Mouse (Mus musculus) limb, embryonic 11.5 days (tissue): ENCODE measurements around the gene Hspa1b. TPM values are rescaled to one million over a fixed set of nuclear protein-coding genes. Genes with fewer than 3 reads are reported as not detected.

Experiments used
- ATAC-seq: fragments of 200-750 bp; cut with Nextera tagmentation; 2 replicates; pipeline ENCODE4 v1.8.0; 2017; ENCODE audit warnings: low read depth; ENCODE audit not compliant: insufficient number of reproducible peaks, low FRiP score, low TSS enrichment
- DNase-seq: peaks from one replicate; pipeline ENCODE4 v3.0.0-alpha.2; 2015; ENCODE audit warnings: low spot score
- H3K27ac ChIP-seq: fragments of 300-500 bp; sonication (generic); replicated peaks from 2 replicates; pipeline ENCODE4 v1.5.1; 2014; ENCODE audit warnings: low read depth, mild to moderate bottlenecking, low read length
- H3K27me3 ChIP-seq: fragments of 300-500 bp; sonication (generic); 2 replicates; pipeline ENCODE4 v1.6.1; 2014; ENCODE audit warnings: mild to moderate bottlenecking, low read length, mixed read lengths; ENCODE audit not compliant: control insufficient read depth, insufficient read depth
- H3K36me3 ChIP-seq: fragments of 300-500 bp; sonication (generic); 2 replicates; pipeline ENCODE4 v1.6.1; 2014; ENCODE audit warnings: mild to moderate bottlenecking, low read length, moderate library complexity, mixed read lengths; ENCODE audit not compliant: control insufficient read depth, insufficient read depth
- H3K4me1 ChIP-seq: fragments of 300-500 bp; sonication (generic); 2 replicates; pipeline ENCODE4 v1.6.1; 2014; ENCODE audit warnings: low read length, mixed read lengths; ENCODE audit not compliant: control insufficient read depth, insufficient read depth
- H3K4me2 ChIP-seq: fragments of 300-500 bp; sonication (generic); 2 replicates; pipeline ENCODE4 v1.6.1; 2014; ENCODE audit warnings: low read depth, mild to moderate bottlenecking, moderate library complexity; ENCODE audit not compliant: severe bottlenecking
- H3K4me3 ChIP-seq: fragments of 300-500 bp; sonication (generic); 2 replicates; pipeline ENCODE4 v1.5.1; 2014; ENCODE audit warnings: low read depth, low read length
- H3K9ac ChIP-seq: fragments of 300-500 bp; sonication (generic); 2 replicates; pipeline ENCODE4 v1.6.1; 2014; ENCODE audit warnings: mild to moderate bottlenecking, low read length
- H3K9me3 ChIP-seq: fragments of 300-500 bp; sonication (generic); 2 replicates; pipeline ENCODE4 v1.6.1; 2016; ENCODE audit warnings: low read length; ENCODE audit not compliant: control insufficient read depth
- WGBS: fragments of 180-500 bp; shearing (Covaris S2); extraction: QIAGEN DNeasy Blood & Tissue Kit; methylation state at CpG from one replicate; pipeline ENCODE4 v1.1.7; 2014; 5-methylcytosine and 5-hydroxymethylcytosine counted together
- polyA plus RNA-seq: library from polyadenylated mRNA; unstranded; fragments of >200 nt; fragmentation: Nextera tagmentation; extraction: Ambion mirVana; gene quantifications from 2 replicates; pipeline ENCODE4 v1.2.1, GENCODE M21; 2014

Hspa1b gene
- polyA plus RNA-seq, 1 experiment from 2014 or later = 0.43 TPM

- H3K27me3 ChIP-seq = peaks cover 5% of the 10 kb centered on the region; the same call in 1 of the 2 replicates
- H3K9me3 ChIP-seq = no peaks in the 10 kb centered on the region
- H3K4me2 ChIP-seq = no peak overlapping the region
- peaks cover 3% of the 10 kb centered on the region; the same call in 1 of the 2 replicates for H3K4me1 ChIP-seq
- H3K27ac ChIP-seq = no peak overlapping the region
- H3K4me3 ChIP-seq = no peak overlapping the region
- H3K9ac ChIP-seq = no peak overlapping the region
- peaks cover 11% of the 10 kb centered on the region; the same call in 1 of the 2 replicates for H3K36me3 ChIP-seq
- WGBS = 59% methylated on average over 4 of the region's 4 CpGs
- ATAC-seq (no peak), DNase-seq (no peak)
Observed at GRCm38 (mm10) chr17:34954831-34955230, 4.2 kb downstream of the Hspa1b start.

- no peaks in the 10 kb centered on the region for H3K9me3 ChIP-seq
- H3K4me1 ChIP-seq = no peaks in the 10 kb centered on the region
- WGBS = 93% methylated on average over 4 of the region's 4 CpGs
- H3K4me3 ChIP-seq = no peak overlapping the region
- H3K27me3 ChIP-seq = peaks cover 5% of the 10 kb centered on the region; the same call in 1 of the 2 replicates
- no peak overlapping the region for H3K27ac ChIP-seq
- DNase-seq (no peak), ATAC-seq (no peak)
- peaks cover 14% of the 10 kb centered on the region; the same call in 1 of the 2 replicates for H3K36me3 ChIP-seq
- no peak overlapping the region for H3K9ac ChIP-seq
- no peak overlapping the region for H3K4me2 ChIP-seq
Observed at GRCm38 (mm10) chr17:34953904-34954303, 5.1 kb downstream of the Hspa1b start.

- no peak overlapping the region for H3K27ac ChIP-seq
Observed at GRCm38 (mm10) chr17:34953258-34953657, 5.8 kb downstream of the Hspa1b start.

GRCm38 (mm10) chr17:34952378-34953040 is 6.5 kb downstream of the Hspa1b start:
- H3K9me3 ChIP-seq = no peaks in the 10 kb centered on the region
- peaks cover 5% of the 10 kb centered on the region; the same call in 1 of the 2 replicates for H3K27me3 ChIP-seq
- H3K36me3 ChIP-seq = peaks cover 14% of the 10 kb centered on the region; the same call in 1 of the 2 replicates
- no peaks in the 10 kb centered on the region for H3K4me1 ChIP-seq
- ATAC-seq = peak; percentile 80
- peak overlapping the region; percentile 98 for H3K9ac ChIP-seq
- peak overlapping the region; percentile 88 for H3K4me3 ChIP-seq
- H3K4me2 ChIP-seq = peak overlapping the region; percentile 87
- DNase-seq = peak; percentile 92
- peak overlapping the region; percentile 87 for H3K27ac ChIP-seq
- under 1% methylated on average over 23 of the region's 23 CpGs for WGBS

More at GRCm38 (mm10) chr17:34953258-34953657, 5.8 kb downstream of the Hspa1b start:
- peaks cover 5% of the 10 kb centered on the region; the same call in 1 of the 2 replicates for H3K27me3 ChIP-seq
- H3K4me1 ChIP-seq = no peaks in the 10 kb centered on the region
- no peak overlapping the region for H3K4me2 ChIP-seq
- WGBS = 91% methylated on average over 3 of the region's 3 CpGs
- ATAC-seq = no peak
- peak overlapping the region; percentile 88; the same call in 1 of the 2 replicates for H3K4me3 ChIP-seq
- no peak overlapping the region for H3K9ac ChIP-seq
- H3K36me3 ChIP-seq = peaks cover 14% of the 10 kb centered on the region; the same call in 1 of the 2 replicates
- no peaks in the 10 kb centered on the region for H3K9me3 ChIP-seq
- no peak for DNase-seq

GRCm38 (mm10) chr17:34951636-34952377 is 7.2 kb downstream of the Hspa1b start:
- Histone ChIP-seq H3K4me3 (peak overlapping the region; percentile 88), H3K27ac (peak overlapping the region; percentile 87), H3K9ac (peak overlapping the region; percentile 98), H3K27me3 (peaks cover 3% of the 10 kb centered on the region; the same call in 1 of the 2 replicates), H3K4me1 (no peaks in the 10 kb centered on the region), H3K9me3 (no peaks in the 10 kb centered on the region), H3K36me3 (peaks cover 14% of the 10 kb centered on the region; the same call in 1 of the 2 replicates), H3K4me2 (peak overlapping the region; percentile 87)
- DNase-seq (no peak), ATAC-seq (no peak; the same call in 1 of the 2 replicates)
- WGBS = 0% methylated on average over 29 of the region's 29 CpGs

GRCm38 (mm10) chr17:34950514-34951455 is 8.3 kb downstream of the Hspa1b start:
- no peak for ATAC-seq
- 19% methylated on average over 10 of the region's 10 CpGs for WGBS
- no peaks in the 10 kb centered on the region for H3K4me1 ChIP-seq
- H3K9ac ChIP-seq = peak overlapping the region; percentile 98
- peak overlapping the region; percentile 87 for H3K27ac ChIP-seq
- H3K4me2 ChIP-seq = peak overlapping the region; percentile 87
- H3K9me3 ChIP-seq = no peaks in the 10 kb centered on the region
- no peaks in the 10 kb centered on the region; the same call in 1 of the 2 replicates for H3K27me3 ChIP-seq
- H3K36me3 ChIP-seq = peaks cover 14% of the 10 kb centered on the region; the same call in 1 of the 2 replicates
- H3K4me3 ChIP-seq = peak overlapping the region; percentile 88
- DNase-seq = peak; percentile 27

GRCm38 (mm10) chr17:34949553-34949969 is 9.5 kb downstream of the Hspa1b start:
- 0 out of 2 replicates have a peak overlapping the region, but pooled peaks have one; percentile 88 for H3K4me3 ChIP-seq
- no peaks in the 10 kb centered on the region for H3K9me3 ChIP-seq
- 32% methylated on average over 4 of the region's 4 CpGs for WGBS
- H3K9ac ChIP-seq = no peak overlapping the region
- H3K27ac ChIP-seq = no peak overlapping the region
- no peaks in the 10 kb centered on the region for H3K27me3 ChIP-seq
- peaks cover 14% of the 10 kb centered on the region; the same call in 1 of the 2 replicates for H3K36me3 ChIP-seq
- no peaks in the 10 kb centered on the region for H3K4me1 ChIP-seq
- ATAC-seq = no peak
- peak; percentile 57 for DNase-seq
- peak overlapping the region; percentile 10; the same call in 1 of the 2 replicates for H3K4me2 ChIP-seq
